Mouse (Mus musculus): ENCODE data around the gene Zfp14. TPM values are rescaled to one million over a fixed set of nuclear protein-coding genes. Genes with fewer than 3 reads are reported as not detected.

Zfp14 gene
- polyA plus RNA-seq, 1 experiment from 2014 or later: 10.9 TPM

DNA sequence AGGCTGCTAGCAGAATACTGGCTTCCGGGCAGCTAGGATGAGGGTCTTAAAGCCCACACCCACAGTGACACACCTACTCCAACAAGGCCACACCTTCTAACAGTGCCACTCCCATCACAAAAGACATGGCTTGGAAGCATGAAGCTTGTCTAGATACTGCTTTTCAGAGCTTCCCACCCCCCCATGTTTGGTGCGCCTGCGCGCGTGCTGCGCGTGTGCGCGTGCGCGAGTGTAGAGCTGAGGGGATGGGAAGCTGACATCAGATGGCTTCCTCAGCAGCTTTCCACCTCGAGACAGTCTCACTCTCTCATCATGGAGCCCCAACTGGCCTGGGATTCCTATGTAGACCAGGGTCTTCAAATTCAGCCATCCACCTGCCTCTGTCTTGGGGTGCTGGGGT, 16.8 kb downstream of the Zfp14 start:
- H3K36me3 ChIP-seq (replicated peaks; ENCODE audit: control insufficient read depth, insufficient read depth): peaks cover 30% of the 10 kb centered on the region
- H3K9ac ChIP-seq: no peak overlapping the region
- no peak overlapping the region for H3K4me3 ChIP-seq (replicated peaks; ENCODE audit: low read length)
- 92% methylated on average over 12 of the region's 12 CpGs for WGBS
- DNase-seq (ENCODE audit: low spot score) (no peak), ATAC-seq (ENCODE audit: low FRiP score) (no peak)
- H3K27ac ChIP-seq: no peak overlapping the region
- H3K27me3 ChIP-seq (ENCODE audit: control insufficient read depth, insufficient read depth, low read length): no peaks in the 10 kb centered on the region
- no peaks in the 10 kb centered on the region for H3K4me1 ChIP-seq (replicated peaks; ENCODE audit: control insufficient read depth, insufficient read depth, low read length)
- no peak overlapping the region for H3K4me2 ChIP-seq (replicated peaks)
- H3K9me3 ChIP-seq (ENCODE audit: control insufficient read depth, low read length): no peaks in the 10 kb centered on the region

DNA sequence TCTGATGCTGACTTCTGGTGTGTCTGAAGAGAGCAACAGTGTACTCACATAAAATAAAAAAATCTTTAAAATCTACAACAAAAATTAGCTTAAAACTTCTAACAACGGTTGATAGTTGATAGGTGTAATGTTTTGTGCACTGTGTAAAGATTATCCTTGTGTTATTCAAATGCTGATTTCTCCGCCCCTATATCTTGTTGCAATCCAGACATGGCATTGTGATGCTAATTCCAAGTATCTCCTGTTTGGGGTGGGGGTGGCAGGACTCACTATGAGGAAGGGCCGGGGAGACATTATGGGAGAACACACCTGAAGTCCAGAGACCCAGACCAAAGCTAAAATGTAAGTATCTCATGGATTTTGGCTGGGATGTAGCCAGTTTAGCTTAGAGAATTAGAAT, 19.8 kb downstream of the Zfp14 start:
- Histone ChIP-seq H3K27me3 (ENCODE audit: control insufficient read depth, insufficient read depth, low read length) (no peaks in the 10 kb centered on the region), H3K36me3 (replicated peaks; ENCODE audit: control insufficient read depth, insufficient read depth) (peaks cover 12% of the 10 kb centered on the region), H3K4me3 (replicated peaks; ENCODE audit: low read length) (no peak overlapping the region), H3K27ac (no peak overlapping the region), H3K9ac (no peak overlapping the region), H3K9me3 (ENCODE audit: control insufficient read depth, low read length) (no peaks in the 10 kb centered on the region), H3K4me2 (replicated peaks) (no peak overlapping the region), H3K4me1 (replicated peaks; ENCODE audit: control insufficient read depth, insufficient read depth, low read length) (no peaks in the 10 kb centered on the region)
- ATAC-seq (ENCODE audit: low FRiP score) (no peak), DNase-seq (ENCODE audit: low spot score) (no peak)
- 66% methylated on average over 3 of the region's 3 CpGs for WGBS

DNA sequence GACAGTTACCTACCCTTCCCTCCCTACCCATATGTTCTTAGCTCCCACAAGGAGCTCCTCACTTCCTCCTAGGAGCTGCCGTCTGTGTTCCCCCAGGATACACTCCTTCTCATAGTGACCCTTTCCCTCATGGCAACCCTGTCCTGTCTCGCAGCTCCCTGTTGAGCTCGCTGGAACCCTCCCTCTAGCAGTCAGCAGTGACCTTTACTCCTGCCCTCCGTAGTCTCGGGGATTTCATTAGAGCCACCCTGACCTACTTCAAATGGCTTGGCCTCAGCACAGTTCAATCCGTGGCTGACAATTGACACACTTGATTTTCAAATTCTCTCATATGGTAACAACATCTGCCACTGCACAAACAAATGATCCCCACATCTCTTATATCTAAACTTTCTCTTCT, 20.5 kb downstream of the Zfp14 start:
- H3K4me1 ChIP-seq (replicated peaks; ENCODE audit: control insufficient read depth, insufficient read depth, low read length): no peaks in the 10 kb centered on the region
- no peak overlapping the region for H3K4me3 ChIP-seq (replicated peaks; ENCODE audit: low read length)
- H3K27me3 ChIP-seq (ENCODE audit: control insufficient read depth, insufficient read depth, low read length): no peaks in the 10 kb centered on the region
- ATAC-seq (ENCODE audit: low FRiP score): no peak
- H3K4me2 ChIP-seq (replicated peaks): no peak overlapping the region
- no peaks in the 10 kb centered on the region for H3K9me3 ChIP-seq (ENCODE audit: control insufficient read depth, low read length)
- 34% methylated on average over 6 of the region's 6 CpGs for WGBS
- no peak overlapping the region for H3K9ac ChIP-seq
- no peak for DNase-seq (ENCODE audit: low spot score)
- no peak overlapping the region for H3K27ac ChIP-seq
- peaks cover 16% of the 10 kb centered on the region for H3K36me3 ChIP-seq (replicated peaks; ENCODE audit: control insufficient read depth, insufficient read depth)

DNA sequence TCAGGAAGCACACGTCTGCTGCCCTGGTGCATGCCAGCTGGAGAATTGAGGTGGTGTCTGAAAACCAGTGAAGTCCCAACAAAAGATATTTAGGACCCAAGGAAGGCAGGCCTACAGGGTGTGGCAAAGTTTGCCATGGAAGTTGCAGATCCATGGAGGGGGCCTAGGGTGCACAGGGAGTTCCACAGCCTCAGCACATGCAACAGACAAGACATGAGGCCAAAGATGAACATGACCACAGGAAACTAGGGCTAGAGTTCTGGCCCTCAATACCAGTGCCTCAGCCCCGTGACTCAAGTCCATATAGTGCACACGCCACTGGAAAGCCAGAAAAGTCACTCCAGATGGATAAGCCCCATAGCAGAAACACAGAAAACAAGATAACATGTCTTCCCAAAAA, 22.6 kb downstream of the Zfp14 start:
- ATAC-seq (ENCODE audit: low FRiP score): no peak
- H3K27ac ChIP-seq: no peak overlapping the region
- no peaks in the 10 kb centered on the region for H3K27me3 ChIP-seq (ENCODE audit: control insufficient read depth, insufficient read depth, low read length)
- DNase-seq (ENCODE audit: low spot score): no peak
- no peak overlapping the region for H3K4me2 ChIP-seq (replicated peaks)
- H3K36me3 ChIP-seq (replicated peaks; ENCODE audit: control insufficient read depth, insufficient read depth): peaks cover 36% of the 10 kb centered on the region
- H3K4me3 ChIP-seq (replicated peaks; ENCODE audit: low read length): no peak overlapping the region
- 95% methylated on average over 3 of the region's 3 CpGs for WGBS
- H3K9me3 ChIP-seq (ENCODE audit: control insufficient read depth, low read length): no peaks in the 10 kb centered on the region
- H3K4me1 ChIP-seq (replicated peaks; ENCODE audit: control insufficient read depth, insufficient read depth, low read length): no peaks in the 10 kb centered on the region
- no peak overlapping the region for H3K9ac ChIP-seq

DNA sequence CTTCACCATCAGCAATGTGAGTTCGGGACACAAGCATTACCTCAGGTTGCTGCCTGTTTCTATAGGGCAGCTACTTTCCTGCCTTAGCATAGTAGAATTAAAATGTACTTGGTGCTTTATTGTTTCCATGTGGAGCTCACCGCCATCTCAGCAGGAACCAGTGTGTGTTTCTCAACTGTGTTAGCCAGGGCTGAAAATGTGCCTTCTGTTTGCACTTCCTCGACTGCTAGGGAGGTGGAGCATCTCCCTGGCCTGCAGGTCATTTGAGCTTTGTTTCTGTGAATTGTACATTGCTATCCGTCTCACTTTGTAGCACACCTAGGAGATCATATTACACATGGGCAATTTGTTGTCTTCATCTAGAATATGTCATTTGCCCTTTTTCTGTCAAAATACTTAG, 23.8 kb downstream of the Zfp14 start:
- H3K9me3 ChIP-seq (ENCODE audit: control insufficient read depth, low read length): no peaks in the 10 kb centered on the region
- H3K27me3 ChIP-seq (ENCODE audit: control insufficient read depth, insufficient read depth, low read length): no peaks in the 10 kb centered on the region
- H3K4me3 ChIP-seq (replicated peaks; ENCODE audit: low read length): no peak overlapping the region
- no peak overlapping the region for H3K4me2 ChIP-seq (replicated peaks)
- ATAC-seq (ENCODE audit: low FRiP score) (no peak), DNase-seq (ENCODE audit: low spot score) (no peak)
- H3K27ac ChIP-seq: no peak overlapping the region
- H3K4me1 ChIP-seq (replicated peaks; ENCODE audit: control insufficient read depth, insufficient read depth, low read length): no peaks in the 10 kb centered on the region
- WGBS: 79% methylated on average over 4 of the region's 4 CpGs
- H3K36me3 ChIP-seq (replicated peaks; ENCODE audit: control insufficient read depth, insufficient read depth): peaks cover 49% of the 10 kb centered on the region
- H3K9ac ChIP-seq: no peak overlapping the region

DNA sequence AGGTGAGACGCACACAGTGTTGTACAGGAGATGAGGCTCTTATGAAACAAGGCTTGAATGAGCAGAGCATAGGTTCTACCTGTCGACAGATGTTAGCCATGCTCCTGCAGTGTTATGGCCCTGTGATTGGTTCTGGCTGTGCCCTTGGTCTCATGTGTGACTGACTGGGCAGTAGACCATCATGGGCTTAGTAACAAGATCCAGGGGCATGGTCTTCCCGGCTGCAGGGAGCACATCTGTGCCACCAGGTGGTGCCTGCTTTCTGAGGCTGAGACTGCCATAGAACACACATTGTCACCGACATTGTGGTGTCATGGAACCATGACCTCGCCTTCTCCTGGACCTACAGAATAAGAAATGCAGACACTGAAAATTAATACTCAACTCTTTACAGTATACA, 25.8 kb downstream of the Zfp14 start:
- Histone ChIP-seq H3K27ac (no peak overlapping the region), H3K4me3 (replicated peaks; ENCODE audit: low read length) (no peak overlapping the region), H3K4me2 (replicated peaks) (no peak overlapping the region), H3K4me1 (replicated peaks; ENCODE audit: control insufficient read depth, insufficient read depth, low read length) (no peaks in the 10 kb centered on the region), H3K36me3 (replicated peaks; ENCODE audit: control insufficient read depth, insufficient read depth) (peaks cover 64% of the 10 kb centered on the region), H3K9me3 (ENCODE audit: control insufficient read depth, low read length) (no peaks in the 10 kb centered on the region), H3K9ac (no peak overlapping the region), H3K27me3 (ENCODE audit: control insufficient read depth, insufficient read depth, low read length) (no peaks in the 10 kb centered on the region)
- DNase-seq (ENCODE audit: low spot score) (no peak), ATAC-seq (ENCODE audit: low FRiP score) (no peak)
- WGBS: 75% methylated on average over 5 of the region's 5 CpGs

DNA sequence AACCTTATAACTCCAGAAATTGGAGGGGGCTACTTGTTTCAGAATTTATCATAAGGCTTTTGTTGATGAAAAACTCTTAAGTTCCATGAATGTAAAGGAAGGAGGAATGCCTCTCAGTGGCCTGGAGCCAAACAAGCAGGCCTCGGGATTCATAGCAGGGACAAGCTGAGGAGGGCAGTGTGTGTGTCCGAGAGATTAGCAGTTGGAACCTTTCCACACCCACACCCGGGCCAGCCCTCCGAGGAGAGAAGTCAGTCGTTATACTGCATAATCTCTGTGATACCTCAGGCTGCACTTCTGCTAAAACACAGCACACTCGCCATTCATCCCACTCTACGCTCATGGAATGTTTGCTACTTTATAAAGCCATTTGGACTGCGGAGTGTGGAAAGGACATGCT, 27.4 kb downstream of the Zfp14 start:
- H3K9ac ChIP-seq: no peak overlapping the region
- no peak overlapping the region for H3K4me3 ChIP-seq (replicated peaks; ENCODE audit: low read length)
- no peaks in the 10 kb centered on the region for H3K4me1 ChIP-seq (replicated peaks; ENCODE audit: control insufficient read depth, insufficient read depth, low read length)
- H3K36me3 ChIP-seq (replicated peaks; ENCODE audit: control insufficient read depth, insufficient read depth): peaks cover 75% of the 10 kb centered on the region
- H3K4me2 ChIP-seq (replicated peaks): no peak overlapping the region
- WGBS: 92% methylated on average over 8 of the region's 8 CpGs
- DNase-seq (ENCODE audit: low spot score) (no peak), ATAC-seq (ENCODE audit: low FRiP score) (no peak)
- H3K27ac ChIP-seq: no peak overlapping the region
- no peaks in the 10 kb centered on the region for H3K9me3 ChIP-seq (ENCODE audit: control insufficient read depth, low read length)
- H3K27me3 ChIP-seq (ENCODE audit: control insufficient read depth, insufficient read depth, low read length): no peaks in the 10 kb centered on the region

DNA sequence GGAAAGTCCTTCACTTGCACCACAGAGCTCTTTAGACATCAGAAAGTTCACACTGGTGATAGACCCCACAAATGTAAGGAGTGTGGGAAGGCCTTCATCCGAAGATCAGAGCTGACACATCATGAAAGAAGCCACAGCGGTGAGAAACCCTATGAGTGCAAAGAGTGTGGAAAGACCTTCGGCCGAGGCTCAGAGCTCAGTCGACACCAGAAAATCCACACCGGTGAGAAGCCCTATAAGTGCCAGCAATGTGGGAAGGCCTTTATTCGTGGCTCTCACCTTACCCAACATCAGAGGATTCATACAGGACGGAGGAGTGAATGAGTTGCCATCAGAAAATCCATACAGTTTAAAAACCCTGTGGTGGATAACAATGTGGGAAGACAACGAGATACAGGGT, 27.9 kb downstream of the Zfp14 start:
- Histone ChIP-seq H3K27me3 (ENCODE audit: control insufficient read depth, insufficient read depth, low read length) (no peaks in the 10 kb centered on the region), H3K9ac (no peak overlapping the region), H3K4me1 (replicated peaks; ENCODE audit: control insufficient read depth, insufficient read depth, low read length) (no peaks in the 10 kb centered on the region), H3K9me3 (ENCODE audit: control insufficient read depth, low read length) (no peaks in the 10 kb centered on the region), H3K4me3 (replicated peaks; ENCODE audit: low read length) (no peak overlapping the region), H3K4me2 (replicated peaks) (no peak overlapping the region), H3K27ac (no peak overlapping the region), H3K36me3 (replicated peaks; ENCODE audit: control insufficient read depth, insufficient read depth) (peaks cover 77% of the 10 kb centered on the region)
- no peak for ATAC-seq (ENCODE audit: low FRiP score)
- WGBS: 97% methylated on average over 9 of the region's 9 CpGs
- DNase-seq (ENCODE audit: low spot score): no peak

DNA sequence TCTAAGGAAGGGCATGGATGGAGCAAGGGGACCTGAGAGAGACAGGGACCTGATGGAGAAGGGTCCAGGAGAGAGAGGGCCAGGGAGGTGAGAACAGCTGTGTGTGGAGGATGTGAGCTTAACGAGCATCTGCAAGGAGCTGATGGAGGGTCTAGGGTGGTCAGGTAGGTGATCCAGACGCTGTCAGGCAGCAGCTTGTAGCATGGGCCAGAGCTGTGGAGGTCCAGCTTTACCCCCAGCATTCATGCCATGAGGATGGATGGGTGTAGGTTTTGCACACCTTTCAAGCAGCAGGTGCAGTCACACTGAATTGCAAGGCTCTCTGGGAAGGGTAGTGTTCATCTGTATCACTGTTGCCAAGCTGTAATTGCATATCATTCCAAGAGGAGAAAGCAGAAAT, 31.6 kb downstream of the Zfp14 start:
- Histone ChIP-seq H3K9ac (no peak overlapping the region), H3K27me3 (ENCODE audit: control insufficient read depth, insufficient read depth, low read length) (no peaks in the 10 kb centered on the region), H3K4me1 (replicated peaks; ENCODE audit: control insufficient read depth, insufficient read depth, low read length) (no peaks in the 10 kb centered on the region), H3K9me3 (ENCODE audit: control insufficient read depth, low read length) (no peaks in the 10 kb centered on the region), H3K36me3 (replicated peaks; ENCODE audit: control insufficient read depth, insufficient read depth) (peaks cover 85% of the 10 kb centered on the region), H3K27ac (no peak overlapping the region), H3K4me2 (replicated peaks) (no peak overlapping the region), H3K4me3 (replicated peaks; ENCODE audit: low read length) (no peak overlapping the region)
- DNase-seq (ENCODE audit: low spot score): no peak
- ATAC-seq (ENCODE audit: low FRiP score): no peak
- WGBS: 90% methylated on average over 2 of the region's 2 CpGs

DNA sequence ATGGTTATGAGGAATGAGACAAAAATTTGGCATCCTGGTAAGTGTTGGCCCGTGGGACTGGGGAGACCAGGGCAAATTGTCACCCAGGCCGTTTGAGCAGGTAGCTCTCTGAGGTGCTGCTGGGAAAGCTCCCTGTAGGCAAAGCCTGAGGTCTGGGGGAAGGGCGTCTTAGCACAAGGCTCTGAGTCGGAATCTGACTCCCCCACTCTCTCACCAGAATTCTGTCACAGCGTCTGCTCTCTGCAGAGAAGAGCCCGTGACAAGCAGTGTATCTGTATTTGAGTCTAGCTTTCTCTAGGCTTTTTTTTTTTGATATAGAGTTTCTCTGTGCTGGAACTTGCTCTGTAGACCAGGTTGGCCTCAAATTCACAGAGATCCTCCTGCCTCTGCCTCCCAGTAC, 34.0 kb downstream of the Zfp14 start:
- 83% methylated on average over 6 of the region's 6 CpGs for WGBS
- no peak for ATAC-seq (ENCODE audit: low FRiP score)

More for the DNA sequence above, 34.0 kb downstream of the Zfp14 start:
- Histone ChIP-seq H3K4me3 (replicated peaks; ENCODE audit: low read length) (no peak overlapping the region), H3K4me1 (replicated peaks; ENCODE audit: control insufficient read depth, insufficient read depth, low read length) (no peaks in the 10 kb centered on the region), H3K36me3 (replicated peaks; ENCODE audit: control insufficient read depth, insufficient read depth) (peaks cover 75% of the 10 kb centered on the region), H3K9me3 (ENCODE audit: control insufficient read depth, low read length) (no peaks in the 10 kb centered on the region), H3K27me3 (ENCODE audit: control insufficient read depth, insufficient read depth, low read length) (no peaks in the 10 kb centered on the region), H3K4me2 (replicated peaks) (no peak overlapping the region), H3K9ac (no peak overlapping the region), H3K27ac (no peak overlapping the region)
- DNase-seq (ENCODE audit: low spot score): no peak

Data from hindbrain, embryonic 14.5 days (tissue).